Mouse (Mus musculus) ES-E14 (cell line): ENCODE results near the gene Tnfsfm13.

ENCODE experiments used
- MAFK ChIP-seq: IDR thresholded peaks from 2 replicates; pipeline ENCODE4 v1.6.1; 2014; ENCODE audit warnings: mild to moderate bottlenecking, low read depth, low read length, inconsistent platforms; ENCODE audit not compliant: insufficient read depth
- ZC3H11A ChIP-seq: IDR thresholded peaks from 2 replicates; pipeline ENCODE4 v1.6.1; 2012; ENCODE audit warnings: low read depth, mild to moderate bottlenecking, inconsistent platforms, low read length, borderline replicate concordance
- ZNF384 ChIP-seq: IDR thresholded peaks from 2 replicates; pipeline ENCODE4 v1.6.1; 2012; ENCODE audit warnings: low read depth, low read length, inconsistent platforms

- TF ChIP-seq ZNF384 (no peak), MAFK (no peak), ZC3H11A (no peak)
Measured at GRCm38 (mm10) chr11:69725951-69726350, 30.1 kb upstream of the Tnfsfm13 start.
